Mouse (Mus musculus) myocyte (in vitro differentiated cells): Measurements from ENCODE around the gene Fgf12. TPM values are rescaled to one million over a fixed set of nuclear protein-coding genes. Genes with fewer than 3 reads are reported as not detected.

Experiments used
- H3K27me3 ChIP-seq: one replicate; pipeline ENCODE4 v1.6.1; 2011; ENCODE audit not compliant: control insufficient read depth, insufficient read depth, insufficient read length
- H3K36me3 ChIP-seq: one replicate; pipeline ENCODE4 v1.6.1; 2011; ENCODE audit not compliant: control insufficient read depth, insufficient read depth
- H3K4me2 ChIP-seq: one replicate; pipeline ENCODE4 v1.6.1; 2011; ENCODE audit warnings: low read depth, control low read depth
- H3K4me3 ChIP-seq: one replicate; pipeline ENCODE4 v1.5.1; 2011; ENCODE audit warnings: mild to moderate bottlenecking, control low read depth, moderate library complexity
- H3K79me2 ChIP-seq: one replicate; pipeline ENCODE4 v1.6.1; 2011; ENCODE audit not compliant: control insufficient read depth, insufficient read depth
- H3ac ChIP-seq: one replicate; pipeline ENCODE4 v1.6.1; 2011; ENCODE audit not compliant: control insufficient read depth, insufficient read length
- CEBPB ChIP-seq: IDR thresholded peaks from 2 replicates; pipeline ENCODE4 v1.6.1; 2011; ENCODE audit warnings: mild to moderate bottlenecking, moderate library complexity; ENCODE audit not compliant: poor library complexity, insufficient read depth, severe bottlenecking
- E2F4 ChIP-seq: IDR thresholded peaks from one replicate; pipeline ENCODE4 v1.6.1; 2011; ENCODE audit warnings: mild to moderate bottlenecking, control low read depth, moderate library complexity; ENCODE audit not compliant: insufficient read depth
- MAX ChIP-seq: IDR thresholded peaks from one replicate; pipeline ENCODE4 v1.6.1; 2011; ENCODE audit warnings: low read depth, mild to moderate bottlenecking, control low read depth
- MYOD1 ChIP-seq, 3 experiments: IDR thresholded peaks; one replicate each; pipeline ENCODE4 v1.6.1; 2011; ENCODE audit warnings: control low read depth in 2 of 3, low read depth in 2 of 3, mild to moderate bottlenecking in 2 of 3, moderate library complexity in 1 of 3; ENCODE audit not compliant: insufficient read length in 2 of 3, control insufficient read depth in 1 of 3
- MYOG ChIP-seq, 3 experiments: IDR thresholded peaks; one replicate each; pipeline ENCODE4 v1.6.1; 2011; ENCODE audit warnings: control low read depth in 2 of 3, low read depth in 2 of 3, mild to moderate bottlenecking in 2 of 3; ENCODE audit not compliant: insufficient read length in 2 of 3, control insufficient read depth in 1 of 3, insufficient read depth in 1 of 3
- POLR2A ChIP-seq: IDR thresholded peaks from one replicate; pipeline ENCODE4 v1.6.1; 2011; ENCODE audit warnings: low read depth, mild to moderate bottlenecking, control low read depth, moderate library complexity; ENCODE audit not compliant: insufficient read length
- POLR2AphosphoS2 ChIP-seq: IDR thresholded peaks from one replicate; pipeline ENCODE4 v1.6.1; 2011; ENCODE audit warnings: low read depth, control low read depth; ENCODE audit not compliant: insufficient read length
- REST ChIP-seq: IDR thresholded peaks from one replicate; pipeline ENCODE4 v1.6.1; 2011; ENCODE audit warnings: mild to moderate bottlenecking, control low read depth, moderate library complexity; ENCODE audit not compliant: insufficient read depth, insufficient read length
- SRF ChIP-seq: IDR thresholded peaks from one replicate; pipeline ENCODE4 v1.6.1; 2011; ENCODE audit warnings: low read depth; ENCODE audit not compliant: control insufficient read depth, insufficient read length
- TCF12 ChIP-seq: IDR thresholded peaks from one replicate; pipeline ENCODE4 v1.6.1; 2011; ENCODE audit warnings: mild to moderate bottlenecking, control low read depth; ENCODE audit not compliant: poor library complexity, insufficient read depth, severe bottlenecking
- TCF3 ChIP-seq: IDR thresholded peaks from one replicate; pipeline ENCODE4 v1.6.1; 2011; ENCODE audit warnings: low read depth, control low read depth; ENCODE audit not compliant: insufficient read length
- USF1 ChIP-seq: IDR thresholded peaks from one replicate; pipeline ENCODE4 v1.6.1; 2011; ENCODE audit warnings: low read depth, mild to moderate bottlenecking, control low read depth, moderate library complexity
- polyA plus RNA-seq: library from polyadenylated mRNA; unstranded; fragments of >200 nt; fragmentation: generic; extraction: Trizol; gene quantifications from one replicate; pipeline ENCODE4 v1.2.1, GENCODE M21; 2012; ENCODE audit warnings: missing spikeins

The Fgf12 gene
- polyA plus RNA-seq, 1 experiment, result not detected

DNA sequence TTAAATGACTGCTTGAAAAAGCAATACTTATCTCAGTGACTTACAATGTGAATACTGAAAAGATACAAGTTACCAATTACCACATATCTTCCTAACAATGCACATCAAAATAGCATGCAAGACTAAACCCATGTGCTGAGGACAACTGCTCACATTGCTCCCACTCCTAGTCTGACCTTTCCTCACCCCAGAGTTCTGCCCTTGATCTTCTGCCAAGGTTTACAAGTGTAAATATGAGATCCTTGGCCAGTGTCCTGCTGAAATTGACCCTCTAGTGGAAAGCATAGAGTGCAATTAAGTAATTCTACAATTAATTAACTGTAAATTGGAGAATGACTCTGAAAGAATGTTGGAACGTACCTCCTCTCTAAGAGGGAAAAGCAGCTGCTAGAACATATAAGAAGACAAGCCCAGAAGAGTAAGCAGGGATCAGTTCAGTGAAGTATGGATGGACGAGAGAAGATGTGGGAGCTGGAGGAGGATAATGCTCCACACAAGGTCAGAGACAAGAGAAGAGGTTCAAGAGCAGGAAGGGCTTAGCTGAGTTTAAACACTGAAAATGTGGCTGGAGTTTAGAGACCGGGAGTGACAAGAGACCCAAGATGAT lies 333.1 kb downstream of the Fgf12 start:
- Histone ChIP-seq H3K79me2 (no peaks in the 10 kb centered on the region), H3K36me3 (no peaks in the 10 kb centered on the region), H3K4me3 (no peak overlapping the region), H3ac (no peak overlapping the region), H3K27me3 (no peaks in the 10 kb centered on the region), H3K4me2 (no peak overlapping the region)
- TF ChIP-seq SRF (no peak), POLR2A (no peak), USF1 (no peak), CEBPB (no peak), TCF3 (no peak), MYOG (IDR thresholded peaks at IDR 0.05; ENCODE audit: control insufficient read depth in 1 of 3, insufficient read depth in 1 of 3, insufficient read length in 2 of 3, low read depth in 2 of 3) (no peak), POLR2AphosphoS2 (no peak), MAX (no peak), TCF12 (no peak), E2F4 (no peak), MYOD1 (IDR thresholded peaks at IDR 0.05; ENCODE audit: control insufficient read depth in 1 of 3, insufficient read length in 2 of 3, low read depth in 2 of 3) (no peak), REST (no peak)

DNA sequence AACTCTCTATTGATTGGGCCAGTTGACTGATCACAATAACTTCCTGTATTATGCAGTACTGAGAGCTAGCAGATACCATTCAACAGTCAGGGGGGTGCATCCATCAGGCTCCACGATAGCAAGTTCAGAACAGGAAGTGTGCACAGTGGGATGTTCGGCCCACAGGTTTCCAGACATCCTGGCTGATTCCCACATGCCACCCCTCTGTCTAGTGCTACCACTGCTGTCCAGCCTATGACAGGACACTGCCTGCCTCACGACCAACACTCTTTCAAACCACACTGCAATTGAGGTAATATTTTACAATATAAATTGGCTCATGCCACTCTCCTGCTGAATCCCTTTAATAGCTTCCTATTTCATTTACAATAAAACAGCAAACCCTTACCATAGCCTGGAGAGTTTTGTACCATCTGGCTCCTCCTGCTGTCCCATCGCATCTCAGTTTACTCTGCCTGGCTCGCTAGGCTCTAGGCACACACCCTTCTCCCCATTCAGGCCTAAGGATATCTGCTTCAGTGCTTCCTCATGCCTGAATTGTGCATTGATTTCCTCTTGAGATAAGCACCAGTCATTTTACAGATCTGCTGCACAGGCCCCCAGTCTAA lies 341.6 kb downstream of the Fgf12 start:
- no peaks in the 10 kb centered on the region for H3K79me2 ChIP-seq
- TF ChIP-seq MAX, result no peak
- no peak for TF ChIP-seq TCF3
- no peak for TF ChIP-seq POLR2A
- TF ChIP-seq MYOD1 (IDR thresholded peaks at IDR 0.05; ENCODE audit: control insufficient read depth in 1 of 3, insufficient read length in 2 of 3, low read depth in 2 of 3), result no peak
- no peak for TF ChIP-seq MYOG (IDR thresholded peaks at IDR 0.05; ENCODE audit: control insufficient read depth in 1 of 3, insufficient read depth in 1 of 3, insufficient read length in 2 of 3, low read depth in 2 of 3)
- TF ChIP-seq TCF12, result no peak
- no peak for TF ChIP-seq SRF
- no peak for TF ChIP-seq REST
- no peak for TF ChIP-seq CEBPB
- TF ChIP-seq E2F4, result no peak
- TF ChIP-seq POLR2AphosphoS2, result no peak
- no peak for TF ChIP-seq USF1
- no peaks in the 10 kb centered on the region for H3K36me3 ChIP-seq
- no peak overlapping the region for H3K4me3 ChIP-seq
- H3ac ChIP-seq, result no peak overlapping the region
- H3K27me3 ChIP-seq, result no peaks in the 10 kb centered on the region
- no peak overlapping the region for H3K4me2 ChIP-seq

DNA sequence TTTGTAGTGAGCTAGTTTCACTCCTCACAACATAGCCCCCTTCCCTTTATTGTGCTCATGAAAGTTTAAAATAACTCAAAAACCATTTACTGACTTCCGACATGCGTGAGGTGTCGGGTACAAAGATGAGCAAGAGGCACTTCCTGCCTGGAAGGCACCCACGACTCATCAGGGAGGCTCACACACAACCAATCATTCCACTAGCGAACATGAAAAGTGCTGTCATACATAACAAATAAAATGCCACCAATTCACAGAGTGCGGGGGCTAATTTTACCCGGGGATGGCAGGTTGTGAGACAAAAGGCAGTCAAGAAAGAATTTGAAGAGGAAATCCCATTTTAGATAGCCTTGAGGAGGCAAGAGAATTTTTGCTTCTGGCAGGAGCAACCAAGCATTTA lies 344.6 kb downstream of the Fgf12 start:
- Histone ChIP-seq H3K27me3 (no peaks in the 10 kb centered on the region), H3K4me3 (no peak overlapping the region), H3K79me2 (no peaks in the 10 kb centered on the region), H3K4me2 (no peak overlapping the region), H3ac (no peak overlapping the region), H3K36me3 (no peaks in the 10 kb centered on the region)
- TF ChIP-seq USF1 (no peak), MAX (no peak), E2F4 (no peak), CEBPB (no peak), MYOD1 (IDR thresholded peaks at IDR 0.05; ENCODE audit: control insufficient read depth in 1 of 3, insufficient read length in 2 of 3, low read depth in 2 of 3) (no peak), MYOG (IDR thresholded peaks at IDR 0.05; ENCODE audit: control insufficient read depth in 1 of 3, insufficient read depth in 1 of 3, insufficient read length in 2 of 3, low read depth in 2 of 3) (no peak), TCF12 (no peak), POLR2A (no peak)

DNA sequence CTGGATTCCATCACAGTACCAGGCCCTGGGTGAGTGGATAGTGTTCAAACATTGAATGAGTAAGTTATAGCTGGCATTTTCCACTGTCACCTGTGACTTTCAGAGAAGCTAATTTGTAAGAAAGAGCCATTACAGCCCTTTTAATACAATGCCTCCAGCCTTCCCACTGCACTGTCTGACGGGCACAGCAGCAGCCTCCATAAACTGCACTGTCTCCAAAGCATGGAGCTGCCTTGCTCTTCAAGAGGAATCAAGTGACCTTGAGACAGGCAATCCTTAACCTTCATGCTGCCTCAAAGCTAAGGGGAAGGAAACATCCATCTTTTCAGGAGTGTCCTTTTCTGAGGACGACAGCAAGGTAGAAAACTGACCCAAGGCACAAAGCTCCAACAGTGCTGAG lies 345.0 kb downstream of the Fgf12 start:
- no peak for TF ChIP-seq MYOD1 (IDR thresholded peaks at IDR 0.05; ENCODE audit: control insufficient read depth in 1 of 3, insufficient read length in 2 of 3, low read depth in 2 of 3)
- TF ChIP-seq USF1, result no peak
- TF ChIP-seq CEBPB, result no peak
- no peak for TF ChIP-seq POLR2AphosphoS2
- TF ChIP-seq E2F4, result no peak
- no peak for TF ChIP-seq MAX
- TF ChIP-seq TCF12, result no peak
- no peak for TF ChIP-seq POLR2A
- no peak for TF ChIP-seq SRF
- no peak for TF ChIP-seq REST
- TF ChIP-seq TCF3, result no peak
- TF ChIP-seq MYOG (IDR thresholded peaks at IDR 0.05; ENCODE audit: control insufficient read depth in 1 of 3, insufficient read depth in 1 of 3, insufficient read length in 2 of 3, low read depth in 2 of 3), result no peak
- no peaks in the 10 kb centered on the region for H3K79me2 ChIP-seq
- no peak overlapping the region for H3K4me3 ChIP-seq
- no peaks in the 10 kb centered on the region for H3K36me3 ChIP-seq
- H3K4me2 ChIP-seq, result no peak overlapping the region
- no peaks in the 10 kb centered on the region for H3K27me3 ChIP-seq
- H3ac ChIP-seq, result no peak overlapping the region
